Mouse (Mus musculus): ENCODE results near the gene Prap1.
A peak's percentile ranks its signal among the peaks of the same experiment; 100 is the strongest.
"Not testable (repeated sequence)": the region's sequence is repeated elsewhere in the genome, so short reads cannot be mapped to it uniquely, and the experiment has no call there.

The Prap1 gene

GRCm38 (mm10) chr7:140082242-140082678 lies 10.9 kb upstream of the Prap1 start, which contains the start of gene Caly:
TSS of gene Caly (minus strand) at chr7:140082548.
- DNase-seq (ENCODE audit: low spot score in 2 of 2), result no peak

- DNase-seq (ENCODE audit: low spot score in 2 of 2), result no peak
Observed at GRCm38 (mm10) chr7:140090601-140091000, 2.6 kb upstream of the Prap1 start.

GRCm38 (mm10) chr7:140094954-140095353 lies 1.8 kb downstream of the Prap1 start:
- no peak for DNase-seq (ENCODE audit: low spot score in 2 of 2)

- no peak for DNase-seq (ENCODE audit: low spot score in 2 of 2)
Observed at GRCm38 (mm10) chr7:140095556-140095955, 2.4 kb downstream of the Prap1 start.

- DNase-seq (ENCODE audit: low spot score in 2 of 2), result no peak
Observed at GRCm38 (mm10) chr7:140096055-140096454, 2.9 kb downstream of the Prap1 start.

GRCm38 (mm10) chr7:140098466-140098865 lies 5.3 kb downstream of the Prap1 start:
- DNase-seq (ENCODE audit: low spot score in 2 of 2), result no peak

GRCm38 (mm10) chr7:140101498-140101897 lies 8.3 kb downstream of the Prap1 start:
- no peak for DNase-seq (ENCODE audit: low spot score in 2 of 2)

GRCm38 (mm10) chr7:140101993-140102860 lies 9.0 kb downstream of the Prap1 start, which contains the start of gene Fuom:
TSS of gene Fuom (minus strand) at chr7:140102441.
- DNase-seq (ENCODE audit: low spot score in 2 of 2), result peak; percentile 86 to 89

- DNase-seq (ENCODE audit: low spot score in 2 of 2), result no peak
Observed at GRCm38 (mm10) chr7:140104009-140104408, 10.8 kb downstream of the Prap1 start.

GRCm38 (mm10) chr7:140111943-140112342 lies 18.7 kb downstream of the Prap1 start:
- DNase-seq (ENCODE audit: low spot score in 2 of 2), result no peak

GRCm38 (mm10) chr7:140115583-140116328 lies 22.6 kb downstream of the Prap1 start, which contains the start of gene Paox:
TSS of gene Paox (plus strand) at chr7:140115799.
- DNase-seq (ENCODE audit: low spot score in 2 of 2), result peak; percentile 76 to 77

- peak; percentile 91 to 93 for DNase-seq (ENCODE audit: low spot score in 2 of 2)
Observed at GRCm38 (mm10) chr7:140116329-140117054, 23.3 kb downstream of the Prap1 start, which contains the start of gene Echs1. TSS of gene Echs1 (minus strand) at chr7:140116476.

GRCm38 (mm10) chr7:140120484-140120883 lies 27.3 kb downstream of the Prap1 start:
- DNase-seq (ENCODE audit: low spot score in 2 of 2), result no peak

GRCm38 (mm10) chr7:140121338-140121910 lies 28.2 kb downstream of the Prap1 start:
- DNase-seq (ENCODE audit: low spot score in 2 of 2), result no peak

GRCm38 (mm10) chr7:140122765-140123164 lies 29.6 kb downstream of the Prap1 start:
- no peak for DNase-seq (ENCODE audit: low spot score in 2 of 2)

- DNase-seq (ENCODE audit: low spot score in 2 of 2), result no peak
Observed at GRCm38 (mm10) chr7:140124382-140124781, 31.2 kb downstream of the Prap1 start.

GRCm38 (mm10) chr7:140125278-140126021 lies 32.3 kb downstream of the Prap1 start:
- peak; percentile 90 to 93 for DNase-seq (ENCODE audit: low spot score in 2 of 2)

- DNase-seq (ENCODE audit: low spot score in 2 of 2), result no peak
Observed at GRCm38 (mm10) chr7:140126022-140126350, 32.8 kb downstream of the Prap1 start.

GRCm38 (mm10) chr7:140126934-140127333 lies 33.7 kb downstream of the Prap1 start:
- no peak for DNase-seq (ENCODE audit: low spot score in 2 of 2)

GRCm38 (mm10) chr7:140127911-140128310 lies 34.7 kb downstream of the Prap1 start:
- peak in 1 of 2 experiments; percentile 31 for DNase-seq (ENCODE audit: low spot score in 2 of 2)

- DNase-seq (ENCODE audit: low spot score in 2 of 2), result not testable (repeated sequence)
Observed at GRCm38 (mm10) chr7:140132184-140132583, 39.0 kb downstream of the Prap1 start.

Data from heart, adult 9 months (tissue).